Mouse (Mus musculus) testis, adult 2 months (tissue): ENCODE measurements at regions not wholly inside any gene's neighbourhood (a gene's known extent, or its start where the extent isn't known, plus 50 kb on each side); places are given as distances from the start of the nearest gene placed in this dataset.

ENCODE experiments used
- CTCF ChIP-seq: fragments of 200-500 bp; IDR thresholded peaks from 2 replicates; pipeline ENCODE4 v1.5.1; 2012; ENCODE audit warnings: low read depth, mild to moderate bottlenecking, inconsistent platforms, low read length, moderate library complexity; ENCODE audit not compliant: control insufficient read depth, insufficient read depth, insufficient replicate concordance
- POLR2A ChIP-seq: fragments of 200-500 bp; IDR thresholded peaks from 2 replicates; pipeline ENCODE4 v1.6.1; 2012; ENCODE audit warnings: low read depth, mild to moderate bottlenecking, inconsistent platforms, low read length, moderate library complexity; ENCODE audit not compliant: control insufficient read depth

DNA sequence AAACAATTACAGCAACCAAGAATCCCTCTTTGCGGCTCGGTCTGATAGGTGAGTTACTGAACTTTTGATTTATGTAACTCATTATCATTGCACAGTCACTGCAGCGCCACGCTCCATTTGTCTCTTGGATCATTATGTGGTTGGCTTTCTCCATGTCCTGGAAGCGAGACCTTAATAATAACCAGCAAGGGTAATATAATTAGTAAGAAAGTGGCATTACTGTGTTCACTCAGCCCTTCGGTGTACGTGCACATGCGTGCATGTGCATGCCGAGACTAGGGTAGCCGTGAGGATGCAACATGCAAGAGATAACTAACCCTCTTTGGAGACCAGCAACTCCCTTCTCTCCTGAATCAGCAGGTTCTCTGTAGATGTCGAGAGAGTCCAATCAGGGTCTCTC is 114.9 kb upstream of the Camk1g start:
- TF ChIP-seq CTCF (no peak), POLR2A (no peak)
